ENCODE assay signal across 9 mouse cellular contexts in genomic region chr4:34226089-34226840, GRCm38 (mm10).
DNase-seq lines count a peak whose midpoint lies in the region; ATAC-seq and TF ChIP-seq lines count a peak whose summit lies in the region.
"Had no signal": no experiment of that assay in that cellular context is flagged by ENCODE, and none has a peak within 500 bp of the region (broad histone marks: within the 10 kb centered on the region; RNA-seq: fewer than 3 reads in every experiment).

No protein-coding gene starts in this region.

- peak; percentile 89 for ATAC-seq in Patski
- peak; percentile 97 for ATAC-seq in frontal cortex, adult (ENCODE audit: low TSS enrichment)
- no peak for ATAC-seq in erythroblast, adult 5-6 weeks (replicated peaks; ENCODE audit: low FRiP score, poor library complexity, severe bottlenecking)

- POLR2A ChIA-PET in Patski (lab: Charles Lee): interaction anchor here (0.7 kb wide), 1 partner anchor 230 kb away, joined by 3 read pairs; no protein-coding TSS in a partner anchor

- in situ Hi-C loops in Patski (cut with MboI; ENCODE audit: low pct_unique_long_range_greater_than_20kb): no loop called here

- H3K27me3 ChIP-seq in Patski: no peaks in the 10 kb centered on the region
- H3K27me3 ChIP-seq: limb, embryonic 13.5 days had no signal

- DNase-seq in heart, postnatal 4 days: peak; percentile 18
- DNase-seq in heart, postnatal 25 days (ENCODE audit: low spot score): no peak
- peak; percentile 70 for DNase-seq in Patski (ENCODE audit: low read depth, low spot score)
- peak; percentile 60 to 63 for DNase-seq in left cerebral cortex, postnatal 10 days (ENCODE audit: extremely low spot score in 1 of 2, low spot score in 2 of 2)
- no peak for DNase-seq in embryo, embryonic 11 days
- no peak for DNase-seq in urinary bladder, postnatal 10 days (ENCODE audit: low spot score)

- TF ChIP-seq CTCF in Patski (IDR thresholded peaks at IDR 0.05): no peak

- intact Hi-C loops in heart, postnatal 25 days (cut with DNase I): no loop called here
- intact Hi-C loops in left cerebral cortex, postnatal 10 days (cut with DNase I): no loop called here

- CTCF ChIA-PET in Patski (lab: Charles Lee): no interaction called here

Comparison
In these comparisons a context has a peak if more than half of its experiments do, and no peak if none do; other contexts are left out.
1. DNase-seq: peak in heart, postnatal 4 days (single experiment), Patski (single experiment) and left cerebral cortex, postnatal 10 days (2 of 2); none in heart, postnatal 25 days (single experiment), embryo, embryonic 11 days (single experiment) and urinary bladder, postnatal 10 days (single experiment).